Mouse (Mus musculus): ENCODE measurements around the gene Sorcs3.

GRCm38 (mm10) chr19:48342770-48343169 lies 136.9 kb downstream of the Sorcs3 start:
- no peak for TF ChIP-seq CTCF (IDR thresholded peaks at IDR 0.05; ENCODE audit: borderline replicate concordance, insufficient read depth, low read depth, low read length)
- no peak for TF ChIP-seq POLR2A (IDR thresholded peaks at IDR 0.05; ENCODE audit: borderline replicate concordance, insufficient read depth, low read length)
